Mouse (Mus musculus) v-Abl transformed pro-B cells (cell line): ENCODE data around the gene Slc30a9.

Experiments used
- in situ Hi-C, 2 experiments: fragments of 400-800 bp; cut with MboI; formaldehyde crosslinking; loops; one replicate each; pipeline ENCODE4 v1.15.1; 2025; ENCODE audit not compliant: unreplicated experiment in 2 of 2

Gene Slc30a9

DNA sequence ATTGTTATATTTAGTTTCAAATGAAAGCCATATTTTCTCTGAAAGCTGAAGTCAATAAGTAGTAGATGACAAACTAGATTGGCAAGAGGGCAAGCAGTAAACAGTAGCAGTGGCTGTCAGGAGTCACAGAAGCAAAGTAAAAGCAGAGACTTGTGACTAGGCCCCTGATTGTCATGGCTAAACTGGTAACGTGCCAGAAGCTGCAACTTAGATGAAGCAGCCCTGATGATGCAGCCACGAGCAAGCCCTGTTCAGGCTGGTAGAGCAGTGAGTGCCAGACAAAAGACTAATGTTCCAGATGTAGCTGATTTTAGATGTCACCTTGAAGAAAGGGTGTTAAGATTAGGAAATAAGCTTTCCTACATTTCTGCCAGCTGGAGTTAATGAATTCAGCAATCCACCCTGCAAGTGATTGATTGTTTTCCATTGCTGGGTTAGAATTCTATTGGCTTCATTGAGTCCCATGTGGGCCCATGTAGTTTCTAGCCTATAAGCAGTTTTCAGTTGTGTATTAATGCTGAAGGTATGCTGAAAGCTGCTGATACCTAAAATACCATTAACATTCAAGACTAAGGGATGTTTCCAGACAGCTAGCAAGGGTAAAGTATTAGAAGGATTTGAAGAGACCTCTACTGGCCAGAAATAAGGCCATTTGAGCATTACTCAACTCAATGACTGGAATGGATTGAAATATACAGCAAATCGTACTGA lies 5.2 kb downstream of the Slc30a9 start:
- in situ Hi-C loops: no loop called here

DNA sequence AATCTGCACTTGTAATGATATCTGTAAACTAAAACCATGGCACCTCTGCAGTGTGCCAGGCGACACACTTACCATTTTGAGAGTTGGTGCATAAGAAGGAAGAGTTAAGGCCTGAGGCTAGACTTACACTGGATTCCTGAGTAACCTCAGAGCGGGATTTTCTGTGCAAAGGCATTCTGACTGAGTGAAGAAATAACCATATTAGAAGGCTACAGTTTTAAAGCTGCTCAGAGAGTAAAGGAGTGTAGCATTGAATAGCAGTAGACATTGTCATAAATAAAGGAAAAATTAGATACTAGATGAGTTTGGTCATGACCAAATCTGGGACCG lies 5.7 kb downstream of the Slc30a9 start:
- in situ Hi-C loops: no loop called here

DNA sequence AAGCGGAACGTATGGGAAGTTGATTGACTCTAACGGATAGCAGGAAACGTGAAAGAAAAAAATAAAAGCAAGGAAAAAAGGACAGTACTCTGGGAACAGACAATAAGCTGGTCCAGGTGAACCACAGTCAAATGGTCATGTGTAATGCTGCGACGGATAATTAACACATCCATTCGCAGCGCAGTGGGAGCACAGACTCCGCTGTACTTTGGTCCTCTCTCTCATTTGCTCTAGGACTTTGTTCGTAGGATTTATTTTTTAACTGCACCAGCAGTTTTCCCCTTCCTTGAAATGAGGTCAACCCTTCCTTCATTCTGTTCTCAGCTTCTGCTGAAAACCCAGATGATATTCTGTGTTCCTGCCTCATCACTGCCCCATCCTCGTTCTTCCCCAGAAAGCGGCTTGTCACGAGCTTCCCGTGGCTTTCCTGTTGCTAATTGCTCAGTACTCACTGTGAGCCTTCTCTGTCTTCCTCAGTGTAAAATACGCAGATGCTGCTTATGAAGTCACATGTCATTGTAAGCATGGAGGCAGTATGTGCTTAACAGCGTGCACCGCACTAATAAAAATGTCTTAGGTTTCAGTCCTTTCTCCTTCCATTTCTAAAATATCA lies 15.0 kb downstream of the Slc30a9 start:
- in situ Hi-C loops: no loop called here

DNA sequence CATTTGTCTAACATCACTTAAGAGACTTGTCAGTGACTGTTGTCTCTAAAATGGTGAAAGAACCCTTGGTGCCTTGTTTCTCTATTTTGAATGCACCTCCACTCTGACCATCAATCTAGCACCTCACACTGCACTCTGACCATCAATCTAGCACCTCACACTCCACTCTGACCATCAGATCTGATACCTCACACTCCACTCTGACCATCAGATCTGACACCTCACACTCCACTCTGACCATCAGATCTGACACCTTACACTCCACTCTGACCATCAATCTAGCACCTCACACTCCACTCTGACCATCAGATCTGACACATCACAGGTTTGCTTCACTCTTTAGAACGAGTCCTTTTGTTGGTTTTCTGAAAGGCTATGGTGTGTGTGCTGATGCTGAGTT lies 17.3 kb downstream of the Slc30a9 start:
- in situ Hi-C loops: no loop called here

DNA sequence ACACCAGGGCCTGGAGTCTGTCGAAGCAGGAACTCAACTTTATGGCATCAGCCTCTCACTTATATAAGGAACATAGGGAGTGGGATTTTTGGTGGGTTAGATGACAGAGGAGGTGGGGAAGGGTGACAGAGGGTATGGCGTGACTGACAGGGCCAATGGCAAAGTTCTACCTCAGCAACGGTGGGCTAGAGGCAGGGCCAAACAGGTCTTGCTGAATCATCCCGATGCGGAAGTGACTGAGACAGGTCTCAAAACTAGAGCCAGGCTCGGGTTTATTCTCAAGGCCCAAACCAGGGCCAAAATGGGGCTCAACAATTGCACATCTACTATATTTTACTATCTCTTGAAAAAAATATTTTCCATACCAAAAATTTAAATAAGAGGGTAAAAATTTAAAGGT lies 34.1 kb downstream of the Slc30a9 start:
- in situ Hi-C loops: no loop called here

DNA sequence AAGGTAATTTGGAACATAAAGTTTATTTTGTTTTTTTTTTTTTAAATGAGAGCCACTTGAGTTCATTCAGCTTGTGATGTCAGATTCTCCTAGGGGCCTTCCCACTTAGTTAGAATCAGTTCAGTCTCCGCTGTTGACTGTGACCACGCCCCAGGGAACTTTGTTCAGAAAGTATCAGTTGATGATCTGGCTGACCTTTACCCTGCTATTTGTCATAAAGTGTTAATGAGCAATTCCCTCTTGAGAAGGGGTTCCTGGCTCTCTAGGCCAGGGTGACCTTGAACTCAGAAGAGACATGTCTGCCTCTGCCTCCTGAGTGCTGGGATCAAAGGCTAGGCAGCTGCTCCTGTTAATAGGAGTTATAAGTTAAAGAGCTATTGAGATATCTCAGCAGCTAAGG lies 40.3 kb downstream of the Slc30a9 start:
- in situ Hi-C loops: no loop called here

DNA sequence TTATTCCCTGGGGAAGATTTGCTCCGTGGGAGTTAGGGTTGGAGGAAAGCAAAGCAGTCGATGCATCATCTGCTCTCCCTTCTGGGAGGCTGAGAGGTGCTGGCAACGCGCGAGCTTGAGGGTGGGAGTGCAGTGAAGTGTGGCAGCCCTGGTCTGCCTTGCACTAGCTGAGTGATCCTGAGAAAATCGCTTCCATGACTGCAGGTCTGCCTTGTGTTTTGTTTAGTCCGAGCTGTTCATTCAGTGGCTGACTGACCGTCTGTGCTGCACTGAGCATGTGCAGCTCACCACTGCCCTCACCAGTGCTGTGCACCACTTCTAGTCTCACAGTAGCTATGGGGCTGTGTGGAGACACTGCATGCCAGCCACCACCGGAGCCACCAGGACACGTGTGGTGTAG lies 42.2 kb downstream of the Slc30a9 start:
- in situ Hi-C loops: no loop called here

GRCm38 (mm10) chr5:67362316-67362715 lies 55.6 kb downstream of the Slc30a9 start:
- in situ Hi-C loops: no loop called here

GRCm38 (mm10) chr5:67362931-67363330 lies 56.2 kb downstream of the Slc30a9 start:
- in situ Hi-C loops: no loop called here

DNA sequence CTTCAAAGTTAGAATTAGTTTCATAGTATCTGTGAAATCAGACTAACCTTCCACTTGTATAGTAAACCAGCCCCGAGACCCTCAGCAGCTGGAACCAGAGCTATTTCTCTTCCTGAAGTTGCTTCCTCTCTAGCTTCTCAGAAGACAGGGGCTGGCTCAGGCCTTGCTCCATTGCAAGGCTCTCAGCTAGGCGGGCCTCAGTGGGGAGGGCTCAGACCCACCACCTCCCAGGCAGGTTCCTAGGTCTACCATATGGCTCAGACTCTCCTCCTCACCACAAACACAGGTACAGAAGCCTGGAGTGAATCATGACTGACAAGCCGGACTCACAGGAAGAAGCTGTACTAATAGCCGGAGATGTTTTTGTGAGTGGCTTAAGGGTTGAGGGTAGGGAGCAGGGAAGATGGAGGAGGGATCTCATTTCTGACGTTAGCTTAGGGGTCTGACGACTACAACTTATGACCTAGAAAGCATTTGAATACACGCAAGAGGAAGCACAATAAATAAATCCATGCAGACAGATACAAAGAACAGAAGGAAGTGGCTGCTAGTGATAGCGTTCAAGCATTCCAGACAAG lies 70.4 kb downstream of the Slc30a9 start:
- in situ Hi-C loops: no loop called here

DNA sequence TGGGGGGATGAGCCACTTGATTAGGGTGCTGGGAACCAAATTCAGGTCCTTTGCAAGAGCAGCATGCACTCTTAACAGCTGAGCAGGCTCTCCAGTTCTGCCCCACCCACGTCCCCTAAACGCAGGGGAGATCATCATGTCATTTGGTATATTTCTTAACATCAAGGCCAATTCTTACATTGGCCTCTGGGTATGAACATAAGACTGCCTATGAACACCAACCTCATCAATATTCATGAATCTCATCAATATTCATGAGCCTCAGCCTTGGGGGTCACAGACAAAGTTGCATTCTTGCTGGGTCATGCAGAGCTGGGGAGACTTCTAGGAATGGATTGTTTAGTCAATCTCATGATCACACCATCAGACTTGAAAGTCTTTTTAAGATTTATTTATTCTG lies 74.9 kb downstream of the Slc30a9 start:
- in situ Hi-C loops: no loop called here

DNA sequence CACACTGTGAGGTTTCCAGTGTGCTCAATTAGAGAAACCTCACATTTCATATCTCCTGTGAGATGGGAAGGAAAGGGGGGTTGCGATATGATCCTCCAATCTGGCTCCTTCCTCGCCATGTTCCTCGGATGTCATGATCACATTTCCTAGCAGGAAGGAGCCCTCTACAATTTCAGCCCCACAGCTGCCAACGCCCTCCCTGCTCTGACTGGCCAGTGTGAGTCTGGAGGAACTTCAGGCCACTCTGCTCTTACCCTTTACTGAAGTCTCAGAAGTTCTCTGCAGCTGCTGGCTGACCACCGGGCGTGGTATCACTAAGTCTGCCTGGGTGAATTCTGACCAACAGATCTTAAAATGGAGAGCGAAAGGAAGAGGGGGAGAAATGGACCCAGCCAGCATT lies 75.8 kb downstream of the Slc30a9 start:
- in situ Hi-C loops: no loop called here

- in situ Hi-C loops: no loop called here
Measured at GRCm38 (mm10) chr5:67393951-67394350, 87.2 kb downstream of the Slc30a9 start.

DNA sequence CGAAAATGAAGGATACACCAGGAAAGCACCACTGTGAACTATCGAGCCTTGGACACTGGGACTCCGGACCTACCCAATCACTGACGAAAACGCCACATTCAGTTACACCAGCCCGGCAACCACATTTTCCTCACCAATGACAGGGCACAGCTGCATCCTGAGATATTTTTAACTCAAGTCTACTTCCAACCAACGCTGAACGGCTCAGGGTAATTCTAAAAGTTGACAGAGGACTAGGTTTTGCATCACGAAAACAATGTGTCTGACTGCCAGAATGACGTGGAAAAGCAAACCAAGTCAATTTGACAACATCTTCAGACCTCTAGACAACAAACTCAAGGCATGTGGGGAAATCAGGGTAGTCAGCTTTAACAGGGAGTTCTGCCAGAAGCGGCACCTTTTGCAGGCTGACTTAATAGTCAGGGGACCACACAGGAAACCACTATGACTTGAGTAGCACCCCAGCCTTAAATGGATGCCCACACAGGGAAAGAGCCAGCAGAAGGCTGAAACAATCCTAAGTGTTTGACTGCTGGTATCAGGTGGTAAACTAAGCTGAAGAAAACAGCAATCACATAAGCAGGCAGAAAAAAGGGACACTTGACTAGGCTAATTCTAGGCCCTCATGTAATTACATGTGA lies 88.6 kb downstream of the Slc30a9 start:
- in situ Hi-C loops: no loop called here

GRCm38 (mm10) chr5:67397186-67397585 lies 90.4 kb downstream of the Slc30a9 start:
- in situ Hi-C loops: no loop called here

GRCm38 (mm10) chr5:67399876-67400607 lies 93.3 kb downstream of the Slc30a9 start:
- in situ Hi-C loops: no loop called here

DNA sequence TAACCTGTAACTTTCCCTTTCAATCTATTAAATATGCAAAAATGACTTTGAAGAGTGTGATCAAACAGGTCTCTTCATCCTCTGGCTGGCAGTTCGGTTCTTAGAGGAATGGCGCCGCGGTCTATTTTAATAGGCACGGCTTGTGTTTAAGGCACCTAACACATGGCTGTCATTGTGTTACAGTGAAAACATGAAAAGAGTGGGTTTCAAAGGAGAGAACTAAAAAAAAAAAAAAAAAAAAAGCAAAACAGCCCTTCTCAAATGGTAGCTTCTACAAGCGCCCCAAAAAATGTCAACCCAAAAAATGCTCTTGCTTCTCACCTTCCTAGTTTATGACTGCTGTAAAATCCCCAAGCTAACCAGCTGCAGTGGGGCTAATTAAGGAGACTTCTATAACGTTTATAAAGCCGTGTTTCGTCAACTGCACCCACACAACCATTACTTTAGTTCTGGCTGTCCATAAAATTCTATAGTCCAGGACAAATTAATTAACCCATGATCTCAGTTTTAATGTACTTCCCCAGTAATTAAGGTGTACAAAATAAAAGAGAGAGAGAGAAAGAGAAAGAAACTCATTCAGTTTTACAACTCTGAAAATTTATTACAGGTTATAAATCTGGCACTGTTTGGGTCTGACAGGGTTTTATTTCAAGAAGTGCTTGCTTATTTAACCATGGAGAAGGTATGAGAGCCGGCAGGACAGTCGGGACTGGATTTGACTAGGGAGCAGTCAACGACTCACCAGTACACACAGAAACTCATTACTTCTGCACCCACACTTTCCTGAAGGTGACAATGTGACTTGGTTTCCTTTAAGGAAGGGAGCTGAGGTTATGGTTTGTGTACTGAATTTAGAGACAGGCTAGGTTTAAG lies 94.1 kb downstream of the Slc30a9 start:
- in situ Hi-C loops: no loop called here

DNA sequence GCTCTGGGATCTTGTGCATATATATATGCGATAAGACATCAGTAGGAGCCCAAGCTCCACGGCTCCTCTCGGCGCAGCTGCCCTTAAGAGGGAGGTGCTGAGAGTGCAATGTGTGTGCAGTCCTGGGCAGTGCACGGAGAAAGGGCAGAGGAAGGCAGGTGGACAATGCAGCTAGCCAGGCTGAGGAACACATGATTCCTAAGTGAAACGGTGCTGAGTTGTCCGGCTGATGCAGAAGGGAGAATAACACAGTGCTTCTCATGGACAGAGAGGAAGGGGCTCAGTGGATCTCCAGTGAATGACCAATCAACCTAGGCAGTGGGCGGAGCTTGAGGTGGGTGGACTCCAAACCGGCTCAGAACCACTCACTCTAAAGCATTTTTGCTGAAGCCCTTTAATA lies 94.9 kb downstream of the Slc30a9 start:
- in situ Hi-C loops: no loop called here

- in situ Hi-C loops: no loop called here
Measured at GRCm38 (mm10) chr5:67404380-67404779, 97.6 kb downstream of the Slc30a9 start.

DNA sequence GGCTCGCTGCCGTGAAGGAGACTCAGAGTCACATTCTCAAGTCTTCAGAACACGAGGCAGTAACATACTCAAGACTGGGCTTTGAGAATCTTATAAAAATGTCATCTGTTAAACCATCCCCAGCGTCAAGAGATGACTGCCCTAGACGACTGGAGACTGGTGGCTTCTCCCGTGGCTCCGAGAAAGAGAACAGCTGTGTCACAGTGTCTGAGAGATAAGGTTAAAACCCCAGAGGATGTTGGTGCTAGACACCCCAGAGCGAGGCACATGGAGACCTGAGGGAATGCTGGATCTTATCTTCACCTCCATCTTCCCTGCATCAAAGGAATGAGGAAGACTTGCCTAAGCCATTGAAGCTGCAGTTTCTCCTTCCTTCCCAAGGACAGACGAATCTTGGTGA lies 98.2 kb downstream of the Slc30a9 start:
- in situ Hi-C loops: no loop called here
